7 mouse cellular contexts compared by ENCODE assay signal in the genomic region with DNA sequence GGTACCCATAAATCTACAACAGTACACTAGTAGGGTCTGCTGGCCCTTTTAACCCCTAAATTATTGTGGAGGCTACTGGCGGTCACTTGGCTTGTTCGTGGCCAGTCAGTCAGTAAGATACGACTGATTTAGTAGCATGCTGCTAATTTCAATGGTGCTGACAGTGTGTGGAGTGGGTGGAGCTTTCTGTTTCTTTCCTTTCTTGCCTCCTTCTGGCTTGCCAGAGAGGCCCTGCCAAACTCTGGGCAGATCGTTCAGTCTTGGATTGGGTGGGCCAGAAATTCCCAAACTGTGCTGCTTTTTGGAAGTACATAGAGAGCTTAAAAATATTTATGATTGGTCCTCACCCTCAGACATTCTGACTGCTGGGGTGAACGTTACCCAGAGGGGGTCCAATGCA. TPM values are rescaled to one million over a fixed set of nuclear protein-coding genes. Genes with fewer than 3 reads are reported as not detected.
DNase-seq lines count a peak whose midpoint lies in the region; ATAC-seq and TF ChIP-seq lines count a peak whose summit lies in the region.

No protein-coding gene starts in this region.

- no peak overlapping the region for H3K27ac ChIP-seq in kidney, postnatal 0 days
- no peak overlapping the region for H3K27ac ChIP-seq in forebrain, embryonic 11.5 days (ENCODE audit: low read depth, low read length)
- no peak overlapping the region for H3K27ac ChIP-seq in hindbrain, postnatal 0 days

- no peak for DNase-seq in kidney, postnatal 0 days (ENCODE audit: low spot score)
- DNase-seq in kidney, adult 18-20 months = no peak
- no peak for DNase-seq in forebrain, embryonic 11.5 days (ENCODE audit: low spot score)
- DNase-seq in hindbrain, postnatal 0 days (ENCODE audit: low spot score) = peak; percentile 40
- no peak for DNase-seq in adrenal gland, adult 8-10 months
- no peak for DNase-seq in thymus, postnatal 4 days

- peak overlapping the region; percentile 39 for H3K4me3 ChIP-seq in kidney, postnatal 0 days (replicated peaks; ENCODE audit: low read depth, low read length)
- 0 out of 2 replicates have a peak overlapping the region, but pooled peaks have one; percentile 16 for H3K4me3 ChIP-seq in forebrain, embryonic 11.5 days (ENCODE audit: low read depth, low read length)
- peak overlapping the region; percentile 29 for H3K4me3 ChIP-seq in hindbrain, postnatal 0 days (ENCODE audit: low read length)
- H3K4me3 ChIP-seq in myocyte = no peak overlapping the region

- H3ac ChIP-seq in myocyte (ENCODE audit: control insufficient read depth, insufficient read length) = no peak overlapping the region

- H3K4me2 ChIP-seq in kidney, postnatal 0 days (ENCODE audit: low read length) = peak overlapping the region; percentile 50
- H3K4me2 ChIP-seq in forebrain, embryonic 11.5 days (ENCODE audit: low read depth, low read length, severe bottlenecking) = peak overlapping the region; percentile 41; the same call in 1 of the 2 replicates
- H3K4me2 ChIP-seq in hindbrain, postnatal 0 days (ENCODE audit: low read depth, low read length) = peak overlapping the region; percentile 57
- peak overlapping the region; percentile 69 for H3K4me2 ChIP-seq in myocyte (ENCODE audit: low read depth)

- H3K9me3 ChIP-seq in kidney, postnatal 0 days (replicated peaks; ENCODE audit: low read length) = no peaks in the 10 kb centered on the region
- no peaks in the 10 kb centered on the region for H3K9me3 ChIP-seq in forebrain, embryonic 11.5 days (ENCODE audit: control insufficient read depth, low read length)
- no peaks in the 10 kb centered on the region for H3K9me3 ChIP-seq in hindbrain, postnatal 0 days (ENCODE audit: low read length)

- H3K27me3 ChIP-seq in kidney, postnatal 0 days (ENCODE audit: insufficient read depth, low read length) = peaks cover 13% of the 10 kb centered on the region
- peaks cover 51% of the 10 kb centered on the region for H3K27me3 ChIP-seq in forebrain, embryonic 11.5 days (ENCODE audit: control insufficient read depth, insufficient read depth, low read length)
- H3K27me3 ChIP-seq in hindbrain, postnatal 0 days (ENCODE audit: insufficient read depth, low read length) = 0 out of 2 replicates have a peak, but pooled peaks cover 6% of the 10 kb centered on the region
- H3K27me3 ChIP-seq in myocyte (ENCODE audit: control insufficient read depth, insufficient read depth, insufficient read length) = no peaks in the 10 kb centered on the region

- H3K79me2 ChIP-seq in myocyte (ENCODE audit: control insufficient read depth, insufficient read depth) = peaks cover 8% of the 10 kb centered on the region

- 0 out of 2 replicates have a peak overlapping the region, but pooled peaks have one; percentile 20 for H3K9ac ChIP-seq in kidney, postnatal 0 days (ENCODE audit: low read depth, low read length)
- peak overlapping the region; percentile 24; the same call in 1 of the 2 replicates for H3K9ac ChIP-seq in forebrain, embryonic 11.5 days (ENCODE audit: low read length)
- 0 out of 2 replicates have a peak overlapping the region, but pooled peaks have one; percentile 39 for H3K9ac ChIP-seq in hindbrain, postnatal 0 days (replicated peaks; ENCODE audit: low read length)

- H3K36me3 ChIP-seq in kidney, postnatal 0 days (ENCODE audit: insufficient read depth, low read length) = no peaks in the 10 kb centered on the region
- H3K36me3 ChIP-seq in forebrain, embryonic 11.5 days (ENCODE audit: control insufficient read depth, insufficient read depth, low read length) = no peaks in the 10 kb centered on the region
- H3K36me3 ChIP-seq in hindbrain, postnatal 0 days (ENCODE audit: insufficient read depth, low read length) = no peaks in the 10 kb centered on the region
- H3K36me3 ChIP-seq in myocyte (ENCODE audit: control insufficient read depth, insufficient read depth) = no peaks in the 10 kb centered on the region

- no peak for TF ChIP-seq CTCF in kidney, postnatal 0 days (IDR thresholded peaks at IDR 0.05; ENCODE audit: low read depth)
- TF ChIP-seq CTCF in hindbrain, postnatal 0 days (IDR thresholded peaks at IDR 0.05; ENCODE audit: low read depth) = no peak

- no peak for TF ChIP-seq POLR2A in myocyte (IDR thresholded peaks at IDR 0.05; ENCODE audit: insufficient read length, low read depth)

- peaks cover 9% of the 10 kb centered on the region for H3K4me1 ChIP-seq in kidney, postnatal 0 days (replicated peaks; ENCODE audit: insufficient read depth, low read length)
- H3K4me1 ChIP-seq in forebrain, embryonic 11.5 days (replicated peaks; ENCODE audit: control insufficient read depth, insufficient read depth, low read length) = peaks cover 11% of the 10 kb centered on the region
- H3K4me1 ChIP-seq in hindbrain, postnatal 0 days (ENCODE audit: insufficient read depth, low read length) = peaks cover 16% of the 10 kb centered on the region

- ATAC-seq in kidney, postnatal 0 days (replicated peaks; ENCODE audit: low FRiP score, low read depth) = no peak
- ATAC-seq in forebrain, embryonic 11.5 days (replicated peaks; ENCODE audit: low FRiP score) = no peak
- no peak for ATAC-seq in hindbrain, postnatal 0 days

- 20% methylated on average over 5 of the region's 5 CpGs for WGBS in kidney, postnatal 0 days
- WGBS in forebrain, embryonic 11.5 days = 32% methylated on average over 5 of the region's 5 CpGs
- 32% methylated on average over 5 of the region's 5 CpGs for whole genome bisulfite sequencing in hindbrain, postnatal 0 days

TF ChIP-seq in myocyte, 11 proteins besides CTCF, POLR2A, EP300 and RAD21:
- no peak for TF ChIP-seq REST (IDR thresholded peaks at IDR 0.05; ENCODE audit: insufficient read depth, insufficient read length)
- TF ChIP-seq E2F4 (IDR thresholded peaks at IDR 0.05; ENCODE audit: insufficient read depth) = no peak
- TF ChIP-seq TCF3 (IDR thresholded peaks at IDR 0.05; ENCODE audit: insufficient read length, low read depth) = no peak
- no peak for TF ChIP-seq SRF (IDR thresholded peaks at IDR 0.05; ENCODE audit: control insufficient read depth, insufficient read length, low read depth)

RNA-seq across cellular contexts. Expression of a gene that starts 2.5 kb away (rescaled TPM):
- 22.0 TPM in 2 replicates for polyA plus RNA-seq in kidney, postnatal 0 days (2015; fragmentation: Nextera tagmentation; extraction: Ambion mirVana)
- polyA plus RNA-seq in forebrain, embryonic 11.5 days (2014; fragmentation: Nextera tagmentation; extraction: Ambion mirVana) = 4.9 and 6.8 TPM in 2 replicates
- 4.9 and 5.0 TPM in 2 replicates for total RNA-seq in hindbrain, postnatal 0 days (2014; rRNA removed)
- polyA plus RNA-seq in hindbrain, postnatal 0 days (2015; fragmentation: Nextera tagmentation; extraction: Ambion mirVana) = 2.4 and 2.7 TPM in 2 replicates
- 2.8 TPM for polyA plus RNA-seq in myocyte (2012; fragmentation: generic; extraction: Trizol)
- 10 to 100 TPM in 2 of 4 experiments, 1 to 10 TPM in 2; 6.4 to 25.1 (median 10.5) TPM for total RNA-seq in adrenal gland, adult 8-10 months (2022)

RNA-seq across cellular contexts. Expression of a gene that starts 6.3 kb away (rescaled TPM):
- 20.6 and 21.4 TPM in 2 replicates for polyA plus RNA-seq in kidney, postnatal 0 days (2015; fragmentation: Nextera tagmentation; extraction: Ambion mirVana)
- polyA plus RNA-seq in forebrain, embryonic 11.5 days (2014; fragmentation: Nextera tagmentation; extraction: Ambion mirVana) = 14.6 and 15.8 TPM in 2 replicates
- total RNA-seq in hindbrain, postnatal 0 days (2014; rRNA removed) = 15.3 and 17.2 TPM in 2 replicates
- polyA plus RNA-seq in hindbrain, postnatal 0 days (2015; fragmentation: Nextera tagmentation; extraction: Ambion mirVana) = 9.4 and 10.8 TPM in 2 replicates
- 4.8 TPM for polyA plus RNA-seq in myocyte (2012; fragmentation: generic; extraction: Trizol)
- total RNA-seq in adrenal gland, adult 8-10 months (2022) = 1 to 10 TPM; 4.4 to 9.4 (median 6.6) TPM

RNA-seq across cellular contexts. Expression of a gene that starts 10.6 kb away (rescaled TPM):
- 147 and 150 TPM in 2 replicates for polyA plus RNA-seq in kidney, postnatal 0 days (2015; fragmentation: Nextera tagmentation; extraction: Ambion mirVana)
- 202 and 223 TPM in 2 replicates for polyA plus RNA-seq in forebrain, embryonic 11.5 days (2014; fragmentation: Nextera tagmentation; extraction: Ambion mirVana)
- total RNA-seq in hindbrain, postnatal 0 days (2014; rRNA removed) = 61.6 and 96.0 TPM in 2 replicates
- polyA plus RNA-seq in hindbrain, postnatal 0 days (2015; fragmentation: Nextera tagmentation; extraction: Ambion mirVana) = 172 and 185 TPM in 2 replicates
- polyA plus RNA-seq in myocyte (2012; fragmentation: generic; extraction: Trizol) = 75.5 TPM
- 10 to 100 TPM; 38.2 to 52.6 (median 44.5) TPM for total RNA-seq in adrenal gland, adult 8-10 months (2022)

RNA-seq across cellular contexts. Expression of a gene that starts 12.5 kb away (rescaled TPM):
- 15.6 and 15.9 TPM in 2 replicates for polyA plus RNA-seq in kidney, postnatal 0 days (2015; fragmentation: Nextera tagmentation; extraction: Ambion mirVana)
- 9.8 and 9.9 TPM in 2 replicates for polyA plus RNA-seq in forebrain, embryonic 11.5 days (2014; fragmentation: Nextera tagmentation; extraction: Ambion mirVana)
- 1.9 and 2.8 TPM in 2 replicates for total RNA-seq in hindbrain, postnatal 0 days (2014; rRNA removed)
- 14.2 and 15.2 TPM in 2 replicates for polyA plus RNA-seq in hindbrain, postnatal 0 days (2015; fragmentation: Nextera tagmentation; extraction: Ambion mirVana)
- 9.2 TPM for polyA plus RNA-seq in myocyte (2012; fragmentation: generic; extraction: Trizol)
- 1 to 10 TPM; 3.9 to 6.7 (median 5.3) TPM for total RNA-seq in adrenal gland, adult 8-10 months (2022)

RNA-seq across cellular contexts. Expression of a gene that starts 12.5 kb away (rescaled TPM):
- 455 and 492 TPM in 2 replicates for polyA plus RNA-seq in kidney, postnatal 0 days (2015; fragmentation: Nextera tagmentation; extraction: Ambion mirVana)
- 97.8 and 110 TPM in 2 replicates for polyA plus RNA-seq in forebrain, embryonic 11.5 days (2014; fragmentation: Nextera tagmentation; extraction: Ambion mirVana)
- 85.4 and 88.6 TPM in 2 replicates for total RNA-seq in hindbrain, postnatal 0 days (2014; rRNA removed)
- polyA plus RNA-seq in hindbrain, postnatal 0 days (2015; fragmentation: Nextera tagmentation; extraction: Ambion mirVana) = 597 and 610 TPM in 2 replicates
- 339 TPM for polyA plus RNA-seq in myocyte (2012; fragmentation: generic; extraction: Trizol)
- total RNA-seq in adrenal gland, adult 8-10 months (2022) = 100 to 1,000 TPM; 152 to 326 (median 207) TPM
